Mouse (Mus musculus) liver, embryonic 12.5 days (tissue): Measurements from ENCODE around the gene Grap. TPM values are rescaled to one million over a fixed set of nuclear protein-coding genes. Genes with fewer than 3 reads are reported as not detected.

Source experiments
- ATAC-seq: fragments of 200-750 bp; cut with Nextera tagmentation; 2 replicates; pipeline ENCODE4 v1.8.0; 2017; ENCODE audit warnings: moderate number of reproducible peaks, mild to moderate bottlenecking, moderate library complexity
- H3K27ac ChIP-seq: fragments of 300-500 bp; sonication (generic); 2 replicates; pipeline ENCODE4 v1.5.1; 2016; ENCODE audit warnings: mild to moderate bottlenecking
- H3K27me3 ChIP-seq: fragments of 300-500 bp; sonication (generic); replicated peaks from 2 replicates; pipeline ENCODE4 v1.6.1; 2016; ENCODE audit warnings: mild to moderate bottlenecking, moderate library complexity
- H3K36me3 ChIP-seq: fragments of 300-500 bp; sonication (generic); 2 replicates; pipeline ENCODE4 v1.6.1; 2016; ENCODE audit warnings: mild to moderate bottlenecking, moderate library complexity
- H3K4me1 ChIP-seq: fragments of 300-500 bp; sonication (generic); 2 replicates; pipeline ENCODE4 v1.6.1; 2016
- H3K4me2 ChIP-seq: fragments of 300-500 bp; sonication (generic); 2 replicates; pipeline ENCODE4 v1.6.1; 2016; ENCODE audit warnings: mild to moderate bottlenecking, moderate library complexity
- H3K4me3 ChIP-seq: fragments of 300-500 bp; sonication (generic); 2 replicates; pipeline ENCODE4 v1.5.1; 2016; ENCODE audit warnings: mild to moderate bottlenecking, moderate library complexity
- H3K9ac ChIP-seq: fragments of 300-500 bp; sonication (generic); 2 replicates; pipeline ENCODE4 v1.6.1; 2016; ENCODE audit warnings: mild to moderate bottlenecking, moderate library complexity
- H3K9me3 ChIP-seq: fragments of 300-500 bp; sonication (generic); replicated peaks from 2 replicates; pipeline ENCODE4 v1.6.1; 2016; ENCODE audit warnings: mild to moderate bottlenecking, moderate library complexity
- WGBS: fragments of 180-500 bp; shearing (Covaris S2); methylation state at CpG from one replicate; pipeline ENCODE4 v1.1.7; 2016; ENCODE audit not compliant: insufficient replicate concordance; 5-methylcytosine and 5-hydroxymethylcytosine counted together
- polyA plus RNA-seq: library from polyadenylated mRNA; unstranded; fragments of >200 nt; fragmentation: Nextera tagmentation; extraction: Ambion mirVana; gene quantifications from 2 replicates; pipeline ENCODE4 v1.2.1, GENCODE M21; 2016

Gene Grap
- polyA plus RNA-seq, 1 experiment from 2014 or later = 8.8 TPM

DNA sequence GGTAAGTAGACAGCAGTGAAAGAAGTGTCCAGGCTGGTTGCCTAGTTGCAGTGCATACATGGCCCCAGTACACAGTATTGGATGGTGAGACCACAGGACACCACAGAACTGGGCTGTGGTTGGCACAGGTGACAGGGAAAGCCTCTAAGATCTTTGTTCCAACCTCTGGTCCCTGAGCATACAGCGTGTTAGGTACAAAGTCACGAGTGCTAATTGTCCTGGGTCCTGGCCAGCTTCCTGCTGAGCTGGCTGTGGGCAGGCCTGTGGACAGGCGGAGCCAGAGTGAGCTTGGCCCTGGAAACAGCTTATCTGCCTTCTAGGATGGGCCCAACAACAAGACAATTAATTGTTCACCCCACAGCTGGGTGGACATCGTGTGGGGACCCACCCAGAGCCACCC lies 46.9 kb downstream of the Grap start:
- no peak overlapping the region for H3K4me3 ChIP-seq
- no peak overlapping the region for H3K27ac ChIP-seq
- no peak overlapping the region for H3K4me2 ChIP-seq
- peaks cover 78% of the 10 kb centered on the region for H3K36me3 ChIP-seq
- no peak overlapping the region for H3K9ac ChIP-seq
- ATAC-seq = no peak
- H3K27me3 ChIP-seq = peaks cover 8% of the 10 kb centered on the region; the same call in 1 of the 2 replicates
- no peaks in the 10 kb centered on the region for H3K4me1 ChIP-seq
- H3K9me3 ChIP-seq = no peaks in the 10 kb centered on the region
- 60% methylated on average over 4 of the region's 4 CpGs for WGBS

DNA sequence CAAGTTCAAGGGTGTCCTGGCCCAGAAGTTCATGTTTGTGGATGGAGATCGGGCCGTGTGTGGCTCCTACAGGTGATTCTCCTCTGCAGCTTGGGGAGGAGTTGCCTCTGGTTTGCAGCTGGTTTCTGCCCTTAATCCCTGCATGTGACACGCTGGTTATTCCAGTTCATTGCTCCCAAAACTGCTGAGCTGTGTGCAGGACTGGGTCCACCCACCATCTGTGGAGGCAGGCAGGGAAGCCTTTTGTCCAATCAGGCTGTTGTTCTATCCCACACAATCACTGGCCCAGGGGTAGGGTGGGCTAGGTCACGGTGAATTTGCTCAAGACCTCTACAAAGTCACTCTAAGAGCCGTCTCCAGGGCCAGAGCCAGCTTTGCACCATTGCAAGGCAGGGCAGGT lies 48.6 kb downstream of the Grap start:
- ATAC-seq = no peak
- Histone ChIP-seq H3K9me3 (no peaks in the 10 kb centered on the region), H3K27me3 (0 out of 2 replicates have a peak, but pooled peaks cover 4% of the 10 kb centered on the region), H3K9ac (no peak overlapping the region), H3K4me2 (no peak overlapping the region), H3K36me3 (peaks cover 61% of the 10 kb centered on the region), H3K4me1 (0 out of 2 replicates have a peak, but pooled peaks cover 5% of the 10 kb centered on the region), H3K4me3 (no peak overlapping the region), H3K27ac (no peak overlapping the region)
- 79% methylated on average over 5 of the region's 5 CpGs for WGBS

DNA sequence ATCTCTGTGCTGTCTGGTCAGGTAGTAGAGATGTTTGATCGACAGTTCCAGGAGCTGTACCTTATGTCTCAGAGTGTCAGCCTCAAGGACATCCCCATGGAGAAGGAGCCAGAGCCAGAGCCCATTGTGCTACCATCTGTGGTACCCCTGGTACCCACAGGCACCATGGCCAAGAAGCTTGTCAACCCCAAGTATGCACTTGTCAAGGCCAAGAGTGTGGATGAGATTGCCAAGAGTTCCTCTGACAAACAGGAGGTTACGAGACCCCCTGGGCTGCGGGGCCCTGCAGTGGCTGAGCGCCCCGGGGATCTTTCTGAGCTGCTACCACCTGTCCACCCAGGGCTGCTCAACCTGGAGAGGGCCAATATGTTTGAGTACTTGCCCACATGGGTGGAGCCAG lies 49.4 kb downstream of the Grap start:
- ATAC-seq = no peak
- H3K36me3 ChIP-seq = peaks cover 59% of the 10 kb centered on the region

DNA sequence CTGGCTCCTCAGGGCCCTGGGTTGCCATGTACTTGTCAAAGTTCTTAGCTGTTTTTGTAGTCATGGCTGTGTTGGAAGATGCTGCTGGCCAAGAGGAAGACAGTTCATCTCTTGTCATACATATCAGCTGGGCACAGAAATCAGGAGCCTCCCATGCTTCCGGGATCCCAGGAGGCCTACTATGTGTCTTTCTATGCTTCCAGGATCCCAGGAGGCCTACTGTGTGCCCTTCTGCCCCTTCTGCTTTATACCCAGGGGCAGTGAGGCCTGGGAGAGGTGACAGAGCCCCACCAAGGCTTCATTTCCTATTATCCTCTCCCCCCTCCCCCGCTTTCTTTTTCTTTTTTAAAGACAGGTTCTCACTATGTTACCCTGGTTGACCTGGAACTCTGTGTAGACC lies 52.5 kb downstream of the Grap start:
- H3K9me3 ChIP-seq = no peaks in the 10 kb centered on the region
- H3K4me3 ChIP-seq = no peak overlapping the region
- no peak overlapping the region for H3K9ac ChIP-seq
- H3K4me1 ChIP-seq = 0 out of 2 replicates have a peak, but pooled peaks cover 5% of the 10 kb centered on the region
- H3K27ac ChIP-seq = no peak overlapping the region
- H3K36me3 ChIP-seq = peaks cover 42% of the 10 kb centered on the region
- ATAC-seq = no peak
- no peak overlapping the region for H3K4me2 ChIP-seq
- WGBS = 76% methylated on average over 2 of the region's 2 CpGs
- peaks cover 13% of the 10 kb centered on the region; the same call in 1 of the 2 replicates for H3K27me3 ChIP-seq

More for the DNA sequence above, 49.4 kb downstream of the Grap start:
- Histone ChIP-seq H3K9me3 (no peaks in the 10 kb centered on the region), H3K4me1 (0 out of 2 replicates have a peak, but pooled peaks cover 5% of the 10 kb centered on the region), H3K27me3 (0 out of 2 replicates have a peak, but pooled peaks cover 4% of the 10 kb centered on the region), H3K4me3 (no peak overlapping the region), H3K27ac (no peak overlapping the region), H3K4me2 (no peak overlapping the region), H3K9ac (no peak overlapping the region)
- WGBS = 87% methylated on average over 5 of the region's 5 CpGs

DNA sequence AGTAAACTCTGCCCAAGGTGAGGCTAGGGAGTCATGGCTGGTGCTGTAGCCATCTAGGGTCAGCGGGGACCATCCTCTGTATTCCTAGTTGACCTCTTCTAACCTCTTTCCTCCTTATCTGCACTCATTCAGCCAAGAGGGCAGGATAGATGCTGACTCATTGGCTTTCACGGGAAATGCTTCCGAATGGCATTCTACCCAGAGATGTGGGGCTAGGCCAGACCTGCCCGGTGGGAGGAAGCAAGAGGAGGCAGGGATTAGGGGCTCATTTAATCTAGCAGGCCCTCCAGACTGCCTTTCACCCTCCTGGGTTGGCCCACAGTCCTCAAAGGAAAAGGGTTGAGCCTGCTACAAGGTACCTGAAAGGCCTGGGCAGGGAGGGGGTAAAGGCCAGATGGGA lies 53.2 kb downstream of the Grap start:
- Histone ChIP-seq H3K27me3 (peaks cover 16% of the 10 kb centered on the region; the same call in 1 of the 2 replicates), H3K4me1 (0 out of 2 replicates have a peak, but pooled peaks cover 5% of the 10 kb centered on the region), H3K9me3 (no peaks in the 10 kb centered on the region), H3K27ac (no peak overlapping the region), H3K9ac (no peak overlapping the region), H3K36me3 (peaks cover 35% of the 10 kb centered on the region), H3K4me2 (no peak overlapping the region), H3K4me3 (no peak overlapping the region)
- ATAC-seq = no peak
- WGBS = 45% methylated on average over 4 of the region's 4 CpGs

DNA sequence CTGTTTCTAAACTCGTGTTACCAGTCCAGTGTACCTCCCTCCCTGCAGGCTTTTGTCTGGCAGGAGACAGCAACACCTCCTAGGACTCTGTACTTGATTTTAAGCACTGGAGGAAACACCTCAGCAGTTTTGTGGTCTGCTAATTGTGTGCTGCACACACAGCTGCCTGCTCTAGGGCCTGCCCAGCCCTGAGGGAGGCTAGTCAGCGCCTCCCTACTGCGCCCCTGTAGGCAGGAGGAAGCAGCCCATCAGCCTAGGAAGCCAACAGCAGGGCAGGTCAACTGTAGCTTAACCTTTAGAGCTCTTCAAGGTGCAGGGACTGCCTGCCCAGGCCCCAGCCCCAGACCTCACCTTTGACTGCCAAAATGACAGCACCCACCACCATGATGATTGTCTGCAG lies 55.9 kb downstream of the Grap start:
- H3K27ac ChIP-seq = no peak overlapping the region
- no peak for ATAC-seq
- 62% methylated on average over 3 of the region's 3 CpGs for WGBS

DNA sequence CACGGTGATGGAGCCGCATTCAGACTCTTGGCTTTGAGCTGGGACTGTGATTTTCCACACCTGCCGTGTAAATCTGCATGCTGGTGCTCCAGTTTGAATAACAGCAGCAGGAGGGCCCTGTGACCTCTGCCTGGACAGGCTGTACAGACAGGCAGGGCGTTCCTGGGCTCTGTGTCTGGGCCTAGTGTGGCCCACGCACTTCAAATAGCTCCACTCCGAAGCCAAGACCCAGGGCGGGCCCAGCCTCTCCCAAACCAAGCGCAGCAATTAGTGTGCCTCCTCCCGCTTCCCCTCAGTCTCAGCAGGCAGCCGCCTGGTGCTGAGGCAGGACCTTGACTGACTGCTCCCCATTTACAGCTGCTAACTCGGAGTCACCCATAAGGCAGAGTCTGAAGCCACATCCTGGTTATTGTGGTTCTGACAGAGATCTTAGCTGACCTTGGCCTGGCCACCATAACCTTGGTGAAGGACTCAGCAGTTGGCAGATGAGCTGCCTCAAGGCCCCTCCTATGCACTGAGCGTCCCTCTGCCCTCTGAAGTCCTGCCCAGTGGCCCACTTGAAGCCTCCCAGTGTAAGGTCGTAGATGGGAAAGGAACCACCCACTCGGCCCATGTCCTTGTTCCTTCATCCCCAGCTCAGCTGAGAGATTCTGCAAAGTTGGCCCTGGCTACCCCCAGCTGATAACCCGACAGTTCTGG lies 60.2 kb downstream of the Grap start:
- H3K9ac ChIP-seq = no peak overlapping the region
- H3K4me1 ChIP-seq = peaks cover 4% of the 10 kb centered on the region
- no peak overlapping the region for H3K4me2 ChIP-seq
- 55% methylated on average over 15 of the region's 15 CpGs for WGBS
- H3K27ac ChIP-seq = no peak overlapping the region
- H3K4me3 ChIP-seq = no peak overlapping the region
- H3K27me3 ChIP-seq = peaks cover 49% of the 10 kb centered on the region
- no peak for ATAC-seq
- H3K36me3 ChIP-seq = no peaks in the 10 kb centered on the region
- no peaks in the 10 kb centered on the region for H3K9me3 ChIP-seq

More for the DNA sequence above, 55.9 kb downstream of the Grap start:
- Histone ChIP-seq H3K9ac (no peak overlapping the region), H3K36me3 (peaks cover 9% of the 10 kb centered on the region), H3K27me3 (peaks cover 43% of the 10 kb centered on the region), H3K9me3 (no peaks in the 10 kb centered on the region), H3K4me1 (0 out of 2 replicates have a peak, but pooled peaks cover 5% of the 10 kb centered on the region), H3K4me2 (no peak overlapping the region), H3K4me3 (no peak overlapping the region)

DNA sequence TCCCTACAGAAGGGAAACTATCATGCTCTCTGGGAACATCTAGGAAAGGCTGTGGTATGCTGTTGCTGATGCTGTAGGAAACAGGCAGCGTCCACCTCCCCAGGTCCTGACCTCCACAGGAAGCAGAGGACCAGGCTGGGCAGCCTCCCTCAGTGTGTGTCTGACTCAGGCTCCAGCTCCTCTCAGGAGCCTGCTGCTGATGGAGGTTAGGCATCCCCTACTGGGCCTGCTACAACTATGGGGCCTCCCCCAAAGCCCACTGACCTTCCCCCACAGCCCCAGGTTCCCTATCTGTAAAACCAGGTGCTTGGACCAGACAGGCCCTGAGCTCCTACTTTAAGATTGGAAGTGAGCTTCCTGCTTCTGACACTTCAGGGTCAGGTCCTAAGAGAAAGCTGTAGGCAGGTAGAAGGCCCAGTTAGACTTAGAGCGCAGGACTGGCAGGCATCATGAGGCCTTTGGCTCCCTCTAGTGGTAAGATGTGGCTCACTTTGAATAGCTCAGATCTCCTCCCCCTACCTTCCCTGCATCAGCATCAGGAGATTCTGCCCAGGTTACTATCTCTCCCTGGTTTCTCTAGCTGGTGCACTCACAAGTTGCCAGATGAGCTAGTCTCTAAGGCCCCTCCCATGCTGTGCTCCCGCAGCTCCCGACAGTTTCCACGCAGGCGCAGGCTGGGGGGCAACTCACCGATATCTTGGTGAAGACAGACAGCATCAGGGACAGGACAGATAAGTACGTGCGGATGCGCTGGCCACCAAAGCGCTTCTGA lies 61.5 kb downstream of the Grap start:
- no peaks in the 10 kb centered on the region for H3K9me3 ChIP-seq
- H3K4me1 ChIP-seq = peaks cover 4% of the 10 kb centered on the region
- H3K27me3 ChIP-seq = peaks cover 46% of the 10 kb centered on the region
- ATAC-seq = peak; percentile 68
- H3K4me2 ChIP-seq = no peak overlapping the region
- no peaks in the 10 kb centered on the region for H3K36me3 ChIP-seq
- no peak overlapping the region for H3K9ac ChIP-seq
- no peak overlapping the region for H3K4me3 ChIP-seq
- no peak overlapping the region for H3K27ac ChIP-seq
- 28% methylated on average over 11 of the region's 11 CpGs for whole genome bisulfite sequencing

DNA sequence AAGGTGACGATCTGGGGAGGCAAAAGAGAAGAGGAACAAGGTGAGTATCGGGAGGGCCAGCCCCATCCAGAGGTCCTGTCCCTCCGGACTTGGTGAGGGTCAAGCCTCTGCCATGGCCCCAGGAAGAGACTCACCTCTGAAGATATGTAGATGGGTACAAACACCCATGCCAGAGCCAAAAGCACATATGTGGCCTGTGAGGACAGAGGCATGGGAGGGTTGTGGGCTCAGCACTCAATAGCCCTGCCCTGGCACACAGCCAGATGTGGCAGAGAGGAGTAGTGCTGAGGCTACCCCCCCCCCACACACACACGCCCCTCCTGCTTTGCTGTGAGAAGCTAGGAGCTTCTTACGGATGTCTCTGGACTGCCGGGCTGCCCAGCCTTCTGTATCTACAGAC lies 62.1 kb downstream of the Grap start:
- Histone ChIP-seq H3K27me3 (peaks cover 40% of the 10 kb centered on the region), H3K36me3 (no peaks in the 10 kb centered on the region), H3K4me2 (no peak overlapping the region), H3K4me1 (peaks cover 4% of the 10 kb centered on the region), H3K9me3 (no peaks in the 10 kb centered on the region), H3K9ac (no peak overlapping the region), H3K27ac (no peak overlapping the region), H3K4me3 (no peak overlapping the region)
- ATAC-seq = no peak; the same call in 1 of the 2 replicates
- WGBS = 53% methylated on average over 6 of the region's 6 CpGs

DNA sequence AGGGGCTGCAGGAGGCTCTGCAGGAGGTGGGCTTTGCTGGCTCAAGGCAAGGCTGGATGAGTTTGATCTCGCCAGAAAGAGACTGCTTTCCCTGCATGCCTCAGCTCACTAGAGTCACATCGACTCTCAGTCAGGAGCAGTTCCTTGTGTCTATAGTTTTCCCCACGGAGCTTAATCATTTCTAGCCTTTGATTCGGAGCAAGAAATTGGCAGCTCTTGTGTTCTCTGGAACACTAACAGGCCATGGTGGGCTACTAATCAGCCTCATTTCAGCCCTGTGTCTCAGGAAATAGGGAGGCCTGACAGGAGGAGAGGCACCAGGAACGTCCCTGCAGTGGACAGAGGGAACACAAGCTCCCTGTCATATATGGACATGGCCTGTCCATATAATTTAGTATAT lies 64.9 kb downstream of the Grap start:
- no peak overlapping the region for H3K4me3 ChIP-seq
- peaks cover 4% of the 10 kb centered on the region for H3K4me1 ChIP-seq
- peaks cover 20% of the 10 kb centered on the region for H3K27me3 ChIP-seq
- no peaks in the 10 kb centered on the region for H3K9me3 ChIP-seq
- 54% methylated on average over 5 of the region's 5 CpGs for WGBS
- no peaks in the 10 kb centered on the region for H3K36me3 ChIP-seq
- ATAC-seq = no peak
- no peak overlapping the region for H3K9ac ChIP-seq
- H3K4me2 ChIP-seq = no peak overlapping the region
- no peak overlapping the region for H3K27ac ChIP-seq

DNA sequence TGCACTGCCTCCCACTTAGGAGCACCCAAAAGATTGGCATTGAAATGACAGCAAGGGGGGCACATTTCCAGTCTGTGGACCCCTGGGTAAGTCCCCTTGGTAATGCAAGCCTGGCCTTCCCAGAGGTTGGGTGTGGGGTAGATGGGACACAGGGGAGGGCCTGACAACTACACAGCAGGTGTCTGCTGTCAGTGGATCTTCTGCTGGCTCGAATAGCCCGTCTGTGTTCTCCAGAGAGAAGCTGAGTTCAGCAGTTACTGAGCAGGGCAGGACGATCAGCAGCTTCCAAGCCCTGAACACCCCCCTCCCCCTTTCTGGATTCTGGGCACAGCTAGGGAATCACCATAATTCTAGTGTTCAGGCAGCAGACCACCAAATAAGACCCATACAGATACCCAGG lies 66.3 kb downstream of the Grap start:
- H3K36me3 ChIP-seq = no peaks in the 10 kb centered on the region
- 51% methylated on average over 3 of the region's 3 CpGs for WGBS
- H3K4me3 ChIP-seq = no peak overlapping the region
- H3K27ac ChIP-seq = no peak overlapping the region
- no peaks in the 10 kb centered on the region for H3K9me3 ChIP-seq
- peaks cover 9% of the 10 kb centered on the region; the same call in 1 of the 2 replicates for H3K27me3 ChIP-seq
- H3K4me1 ChIP-seq = peaks cover 4% of the 10 kb centered on the region
- ATAC-seq = no peak
- H3K9ac ChIP-seq = no peak overlapping the region
- H3K4me2 ChIP-seq = no peak overlapping the region

DNA sequence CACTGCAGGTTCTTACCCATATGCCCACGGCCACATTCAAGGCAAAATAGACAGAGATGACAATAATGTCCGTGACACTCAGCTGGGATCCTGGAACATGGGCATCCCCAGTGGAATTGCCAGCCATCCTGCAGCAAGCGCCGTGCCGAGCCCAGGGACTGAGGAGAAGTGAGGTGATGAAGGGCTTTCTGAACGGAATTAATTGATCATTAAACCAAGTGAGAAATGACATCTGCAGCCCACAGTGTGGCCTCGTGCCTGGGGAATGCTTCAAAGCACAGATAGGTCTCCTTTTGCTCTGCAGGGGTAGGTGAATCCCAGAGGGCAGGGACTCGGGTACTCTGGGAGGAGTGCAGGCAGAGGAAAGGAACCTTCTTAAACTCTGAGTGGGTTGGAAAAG lies 66.8 kb downstream of the Grap start:
- Histone ChIP-seq H3K9ac (no peak overlapping the region), H3K4me1 (peaks cover 3% of the 10 kb centered on the region), H3K4me2 (no peak overlapping the region), H3K27ac (no peak overlapping the region), H3K36me3 (no peaks in the 10 kb centered on the region), H3K9me3 (no peaks in the 10 kb centered on the region), H3K27me3 (peaks cover 9% of the 10 kb centered on the region; the same call in 1 of the 2 replicates), H3K4me3 (no peak overlapping the region)
- WGBS = 69% methylated on average over 8 of the region's 8 CpGs
- no peak for ATAC-seq
